Mouse (Mus musculus): ENCODE results near the gene Btbd35f29. TPM values are rescaled to one million over a fixed set of nuclear protein-coding genes. Genes with fewer than 3 reads are reported as not detected.
"Not testable (repeated sequence)": the region's sequence is repeated elsewhere in the genome, so short reads cannot be mapped to it uniquely, and the experiment has no call there.

The Btbd35f29 gene
- total RNA-seq (2014; rRNA removed) (not detected in 2 replicates), polyA plus RNA-seq (2015; fragmentation: Nextera tagmentation; extraction: Ambion mirVana) (not detected in 2 replicates)

- DNase-seq (ENCODE audit: low spot score); H3K9ac ChIP-seq (replicated peaks; ENCODE audit: low read length); H3K27ac ChIP-seq; H3K9me3 ChIP-seq (ENCODE audit: low read length); H3K36me3 ChIP-seq (ENCODE audit: insufficient read depth, low read length); H3K4me2 ChIP-seq (ENCODE audit: low read depth, low read length); ATAC-seq; H3K4me1 ChIP-seq (ENCODE audit: insufficient read depth, low read length); H3K27me3 ChIP-seq (ENCODE audit: insufficient read depth, low read length); H3K4me3 ChIP-seq (ENCODE audit: low read length): not testable (repeated sequence)
- WGBS, result no CpG with 5 or more reads among the region's 4 CpGs
Observed at GRCm38 (mm10) chrX:31117374-31117773, at the start of gene Btbd35f29. TSS of gene Btbd35f29 (plus strand) at chrX:31117674.

DNA sequence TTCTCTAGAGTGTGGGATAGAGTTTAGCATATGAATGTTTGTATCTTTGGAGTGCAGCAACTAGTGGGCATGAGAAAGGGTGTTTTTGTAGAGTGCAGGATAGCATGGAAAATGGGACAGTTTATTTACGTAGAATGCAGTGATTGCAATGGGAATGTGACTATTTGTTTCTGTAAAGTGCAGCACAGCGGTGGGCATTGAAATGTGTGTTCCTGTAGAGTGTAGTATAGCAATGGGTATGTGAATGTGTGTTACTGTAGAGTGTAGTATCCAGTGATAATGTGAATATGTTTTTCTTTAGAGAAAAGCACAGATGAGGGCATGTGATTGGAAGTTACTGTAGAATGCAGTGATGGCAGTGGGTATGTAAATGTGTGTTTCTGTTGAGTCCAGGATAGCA, 23.9 kb downstream of the Btbd35f29 start:
- not testable (repeated sequence) for H3K4me1 ChIP-seq (ENCODE audit: insufficient read depth, low read length); H3K27ac ChIP-seq; H3K4me2 ChIP-seq (ENCODE audit: low read depth, low read length); H3K36me3 ChIP-seq (ENCODE audit: insufficient read depth, low read length); H3K4me3 ChIP-seq (ENCODE audit: low read length); H3K9ac ChIP-seq (replicated peaks; ENCODE audit: low read length); H3K27me3 ChIP-seq (ENCODE audit: insufficient read depth, low read length); ATAC-seq; DNase-seq (ENCODE audit: low spot score)
- 83% methylated on average over 2 of the region's 2 CpGs for WGBS
- peaks cover 11% of the 10 kb centered on the region; the same call in 1 of the 2 replicates for H3K9me3 ChIP-seq (ENCODE audit: low read length)

DNA sequence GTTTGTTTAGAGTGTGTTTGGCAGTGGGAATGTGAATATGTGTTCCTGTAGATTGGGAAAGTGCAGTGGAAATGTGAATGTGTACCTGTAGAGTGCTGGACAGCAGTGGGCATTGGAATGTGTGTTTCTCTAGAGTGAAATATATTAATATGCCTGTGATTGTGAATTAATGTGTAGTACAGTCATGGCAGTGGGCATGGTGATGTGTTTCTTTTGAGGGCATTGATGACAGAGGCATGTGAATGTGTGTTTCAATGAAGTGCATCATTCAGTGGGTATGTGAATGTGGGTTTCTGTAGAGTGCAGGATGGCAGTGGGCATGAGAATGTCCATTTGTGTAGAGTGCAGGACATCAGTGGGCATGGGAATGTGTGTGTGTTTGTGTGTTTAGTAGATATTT, 27.7 kb downstream of the Btbd35f29 start:
- not testable (repeated sequence) for H3K4me3 ChIP-seq (ENCODE audit: low read length); H3K27me3 ChIP-seq (ENCODE audit: insufficient read depth, low read length); DNase-seq (ENCODE audit: low spot score); H3K36me3 ChIP-seq (ENCODE audit: insufficient read depth, low read length); H3K4me2 ChIP-seq (ENCODE audit: low read depth, low read length); ATAC-seq; H3K9ac ChIP-seq (replicated peaks; ENCODE audit: low read length); H3K4me1 ChIP-seq (ENCODE audit: insufficient read depth, low read length); H3K27ac ChIP-seq
- H3K9me3 ChIP-seq (ENCODE audit: low read length), result peaks cover 11% of the 10 kb centered on the region; the same call in 1 of the 2 replicates

DNA sequence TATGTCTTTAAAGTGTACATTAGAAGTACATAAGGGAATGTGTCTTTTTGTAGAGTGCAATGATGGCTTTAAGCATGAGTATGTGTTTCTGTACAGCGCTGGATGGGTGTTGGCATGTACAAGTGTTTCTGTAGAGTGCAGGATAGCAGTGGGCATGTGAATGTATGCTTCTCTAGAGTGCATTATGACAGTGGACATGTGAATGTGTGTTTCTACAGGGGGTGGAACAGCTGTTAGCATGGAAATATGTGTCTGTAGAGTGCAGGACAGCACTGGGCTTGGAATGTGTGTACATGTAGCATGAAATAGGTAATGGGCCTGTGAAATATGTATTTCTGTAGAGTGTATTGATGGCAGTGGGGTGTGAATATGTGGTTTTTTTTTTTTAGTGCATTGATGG, 28.4 kb downstream of the Btbd35f29 start:
- H3K9me3 ChIP-seq (ENCODE audit: low read length), result peaks cover 11% of the 10 kb centered on the region; the same call in 1 of the 2 replicates
- H3K4me1 ChIP-seq (ENCODE audit: insufficient read depth, low read length); ATAC-seq; H3K27ac ChIP-seq; H3K4me2 ChIP-seq (ENCODE audit: low read depth, low read length); H3K4me3 ChIP-seq (ENCODE audit: low read length); H3K27me3 ChIP-seq (ENCODE audit: insufficient read depth, low read length); H3K9ac ChIP-seq (replicated peaks; ENCODE audit: low read length); DNase-seq (ENCODE audit: low spot score); H3K36me3 ChIP-seq (ENCODE audit: insufficient read depth, low read length): not testable (repeated sequence)
- WGBS, result 77% methylated on average over 1 of the region's 1 CpGs

- not testable (repeated sequence) for H3K27ac ChIP-seq; H3K4me2 ChIP-seq (ENCODE audit: low read depth, low read length); H3K36me3 ChIP-seq (ENCODE audit: insufficient read depth, low read length); ATAC-seq; H3K27me3 ChIP-seq (ENCODE audit: insufficient read depth, low read length); H3K4me1 ChIP-seq (ENCODE audit: insufficient read depth, low read length); H3K4me3 ChIP-seq (ENCODE audit: low read length); H3K9ac ChIP-seq (replicated peaks; ENCODE audit: low read length); DNase-seq (ENCODE audit: low spot score)
- peaks cover 23% of the 10 kb centered on the region for H3K9me3 ChIP-seq (ENCODE audit: low read length)
- 77% methylated on average over 2 of the region's 2 CpGs for WGBS
Observed at GRCm38 (mm10) chrX:31158534-31159085, 41.1 kb downstream of the Btbd35f29 start.

- DNase-seq (ENCODE audit: low spot score); H3K4me2 ChIP-seq (ENCODE audit: low read depth, low read length); H3K4me1 ChIP-seq (ENCODE audit: insufficient read depth, low read length); H3K27ac ChIP-seq; H3K36me3 ChIP-seq (ENCODE audit: insufficient read depth, low read length); H3K4me3 ChIP-seq (ENCODE audit: low read length); H3K27me3 ChIP-seq (ENCODE audit: insufficient read depth, low read length); H3K9ac ChIP-seq (replicated peaks; ENCODE audit: low read length); ATAC-seq: not testable (repeated sequence)
- WGBS, result 65% methylated on average over 2 of the region's 2 CpGs
- peaks cover 27% of the 10 kb centered on the region for H3K9me3 ChIP-seq (ENCODE audit: low read length)
Observed at GRCm38 (mm10) chrX:31159450-31160322, 42.2 kb downstream of the Btbd35f29 start.

DNA sequence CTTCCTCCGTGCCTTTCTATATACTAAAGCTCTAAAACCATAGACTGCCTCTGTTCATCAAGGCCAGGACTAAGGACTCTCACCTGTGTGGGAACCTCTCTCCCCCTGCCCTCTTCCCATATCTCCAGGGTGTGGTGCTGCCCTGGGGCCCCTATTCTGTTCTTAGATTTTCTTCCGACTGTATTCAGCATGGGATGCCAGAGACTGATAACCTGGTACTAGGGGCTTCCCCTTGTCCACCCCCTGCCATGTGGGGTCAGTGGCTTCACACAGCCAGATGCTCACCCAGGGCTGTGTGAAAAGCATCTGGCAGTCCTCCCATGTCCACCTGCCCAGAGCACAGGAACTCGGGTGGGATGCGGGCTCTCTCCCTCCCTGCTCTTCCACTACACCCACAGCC, 43.1 kb downstream of the Btbd35f29 start:
- H3K27ac ChIP-seq; H3K36me3 ChIP-seq (ENCODE audit: insufficient read depth, low read length); ATAC-seq; H3K27me3 ChIP-seq (ENCODE audit: insufficient read depth, low read length); H3K9ac ChIP-seq (replicated peaks; ENCODE audit: low read length); DNase-seq (ENCODE audit: low spot score); H3K4me1 ChIP-seq (ENCODE audit: insufficient read depth, low read length); H3K4me3 ChIP-seq (ENCODE audit: low read length); H3K4me2 ChIP-seq (ENCODE audit: low read depth, low read length): not testable (repeated sequence)
- H3K9me3 ChIP-seq (ENCODE audit: low read length), result peaks cover 27% of the 10 kb centered on the region
- 87% methylated on average over 4 of the region's 4 CpGs for WGBS

GRCm38 (mm10) chrX:31162638-31163037, 45.2 kb downstream of the Btbd35f29 start:
- ATAC-seq; H3K27me3 ChIP-seq (ENCODE audit: insufficient read depth, low read length); H3K9ac ChIP-seq (replicated peaks; ENCODE audit: low read length); H3K4me1 ChIP-seq (ENCODE audit: insufficient read depth, low read length); H3K4me3 ChIP-seq (ENCODE audit: low read length); H3K36me3 ChIP-seq (ENCODE audit: insufficient read depth, low read length); H3K27ac ChIP-seq; H3K4me2 ChIP-seq (ENCODE audit: low read depth, low read length); DNase-seq (ENCODE audit: low spot score): not testable (repeated sequence)
- H3K9me3 ChIP-seq (ENCODE audit: low read length), result peaks cover 27% of the 10 kb centered on the region
- 77% methylated on average over 3 of the region's 3 CpGs for WGBS

GRCm38 (mm10) chrX:31165193-31165592, 47.7 kb downstream of the Btbd35f29 start:
- peaks cover 14% of the 10 kb centered on the region for H3K9me3 ChIP-seq (ENCODE audit: low read length)
- not testable (repeated sequence) for H3K4me1 ChIP-seq (ENCODE audit: insufficient read depth, low read length); ATAC-seq; H3K36me3 ChIP-seq (ENCODE audit: insufficient read depth, low read length); H3K4me3 ChIP-seq (ENCODE audit: low read length); H3K27me3 ChIP-seq (ENCODE audit: insufficient read depth, low read length); H3K27ac ChIP-seq; H3K4me2 ChIP-seq (ENCODE audit: low read depth, low read length); DNase-seq (ENCODE audit: low spot score); H3K9ac ChIP-seq (replicated peaks; ENCODE audit: low read length)
- WGBS, result 87% methylated on average over 2 of the region's 3 CpGs
